Mouse (Mus musculus): ENCODE data around the gene Stk38. TPM values are rescaled to one million over a fixed set of nuclear protein-coding genes. Genes with fewer than 3 reads are reported as not detected.
"Not testable (repeated sequence)": the region's sequence is repeated elsewhere in the genome, so short reads cannot be mapped to it uniquely, and the experiment has no call there.

Gene Stk38
- polyA plus RNA-seq, 1 experiment from 2014 or later = 136 TPM

DNA sequence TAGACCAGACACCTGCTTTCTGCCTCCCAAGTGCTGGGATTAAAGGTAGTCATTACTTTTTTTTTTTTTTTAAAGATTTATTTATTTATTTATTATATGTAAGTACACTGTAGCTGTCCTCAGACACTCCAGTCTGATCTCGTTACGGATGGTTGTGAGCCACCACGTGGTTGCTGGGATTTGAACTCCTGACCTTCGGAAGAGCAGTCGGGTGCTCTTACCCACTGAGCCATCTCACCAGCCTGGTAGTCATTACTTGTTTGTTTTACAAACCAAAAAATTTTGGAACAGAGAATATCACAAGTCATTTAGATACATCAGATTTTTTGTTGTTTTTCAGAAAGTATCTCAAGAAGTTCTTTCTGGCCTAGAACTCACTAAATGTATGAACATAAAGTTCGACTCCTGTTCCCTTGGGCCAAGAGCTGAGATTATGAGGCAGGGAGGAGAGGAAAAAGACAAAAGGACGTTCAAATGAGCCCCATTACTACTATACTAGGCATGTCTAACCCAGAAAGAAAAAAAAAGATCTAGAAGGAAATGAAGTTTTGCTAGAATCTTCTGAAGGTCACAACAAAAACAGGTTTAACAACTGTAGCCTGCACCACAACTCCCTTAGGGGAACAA lies 23.4 kb upstream of the Stk38 start:
- not testable (repeated sequence) for H3K27me3 ChIP-seq (replicated peaks; ENCODE audit: control insufficient read depth, insufficient read depth, low read length); H3K9ac ChIP-seq (replicated peaks; ENCODE audit: low read depth, low read length); ATAC-seq; H3K36me3 ChIP-seq (ENCODE audit: control insufficient read depth, insufficient read depth); H3K9me3 ChIP-seq (ENCODE audit: control insufficient read depth, low read length)
- WGBS = 62% methylated on average over 7 of the region's 7 CpGs
- H3K4me1 ChIP-seq (replicated peaks; ENCODE audit: control insufficient read depth, insufficient read depth, low read length) = peaks cover 14% of the 10 kb centered on the region
- peak overlapping the region; percentile 56 for H3K4me3 ChIP-seq (replicated peaks; ENCODE audit: low read length)
- peak overlapping the region; percentile 75 for H3K4me2 ChIP-seq (ENCODE audit: low read length)
- H3K27ac ChIP-seq (ENCODE audit: low read length) = peak overlapping the region; percentile 98; the same call in 1 of the 2 replicates

GRCm38 (mm10) chr17:29030321-29031034 lies 22.7 kb upstream of the Stk38 start:
- H3K27me3 ChIP-seq (replicated peaks; ENCODE audit: control insufficient read depth, insufficient read depth, low read length) = no peaks in the 10 kb centered on the region
- H3K4me3 ChIP-seq (replicated peaks; ENCODE audit: low read length) = no peak overlapping the region
- WGBS = 92% methylated on average over 6 of the region's 6 CpGs
- H3K9ac ChIP-seq (replicated peaks; ENCODE audit: low read depth, low read length) = no peak overlapping the region
- no peaks in the 10 kb centered on the region for H3K9me3 ChIP-seq (ENCODE audit: control insufficient read depth, low read length)
- H3K4me2 ChIP-seq (ENCODE audit: low read length) = no peak overlapping the region
- H3K4me1 ChIP-seq (replicated peaks; ENCODE audit: control insufficient read depth, insufficient read depth, low read length) = peaks cover 13% of the 10 kb centered on the region
- H3K27ac ChIP-seq (ENCODE audit: low read length) = no peak overlapping the region
- no peaks in the 10 kb centered on the region for H3K36me3 ChIP-seq (ENCODE audit: control insufficient read depth, insufficient read depth)
- ATAC-seq = no peak

GRCm38 (mm10) chr17:29026652-29027356 lies 19.0 kb upstream of the Stk38 start:
- ATAC-seq = no peak
- H3K4me2 ChIP-seq (ENCODE audit: low read length) = no peak overlapping the region
- WGBS = 49% methylated on average over 5 of the region's 5 CpGs
- no peaks in the 10 kb centered on the region for H3K9me3 ChIP-seq (ENCODE audit: control insufficient read depth, low read length)
- no peak overlapping the region for H3K4me3 ChIP-seq (replicated peaks; ENCODE audit: low read length)
- H3K27ac ChIP-seq (ENCODE audit: low read length) = no peak overlapping the region
- H3K9ac ChIP-seq (replicated peaks; ENCODE audit: low read depth, low read length) = no peak overlapping the region
- H3K27me3 ChIP-seq (replicated peaks; ENCODE audit: control insufficient read depth, insufficient read depth, low read length) = peaks cover 2% of the 10 kb centered on the region; the same call in 1 of the 2 replicates
- peaks cover 10% of the 10 kb centered on the region for H3K4me1 ChIP-seq (replicated peaks; ENCODE audit: control insufficient read depth, insufficient read depth, low read length)
- H3K36me3 ChIP-seq (ENCODE audit: control insufficient read depth, insufficient read depth) = no peaks in the 10 kb centered on the region

GRCm38 (mm10) chr17:29024896-29025565 lies 17.2 kb upstream of the Stk38 start:
- Histone ChIP-seq H3K4me1 (replicated peaks; ENCODE audit: control insufficient read depth, insufficient read depth, low read length) (peaks cover 5% of the 10 kb centered on the region), H3K27ac (ENCODE audit: low read length) (no peak overlapping the region), H3K4me2 (ENCODE audit: low read length) (no peak overlapping the region), H3K36me3 (ENCODE audit: control insufficient read depth, insufficient read depth) (no peaks in the 10 kb centered on the region), H3K9ac (replicated peaks; ENCODE audit: low read depth, low read length) (no peak overlapping the region), H3K4me3 (replicated peaks; ENCODE audit: low read length) (no peak overlapping the region), H3K27me3 (replicated peaks; ENCODE audit: control insufficient read depth, insufficient read depth, low read length) (peaks cover 2% of the 10 kb centered on the region; the same call in 1 of the 2 replicates), H3K9me3 (ENCODE audit: control insufficient read depth, low read length) (no peaks in the 10 kb centered on the region)
- whole genome bisulfite sequencing = 10% methylated on average over 10 of the region's 10 CpGs
- ATAC-seq = no peak

- Histone ChIP-seq H3K36me3 (ENCODE audit: control insufficient read depth, insufficient read depth) (no peaks in the 10 kb centered on the region), H3K4me1 (replicated peaks; ENCODE audit: control insufficient read depth, insufficient read depth, low read length) (peaks cover 5% of the 10 kb centered on the region), H3K27me3 (replicated peaks; ENCODE audit: control insufficient read depth, insufficient read depth, low read length) (peaks cover 2% of the 10 kb centered on the region; the same call in 1 of the 2 replicates), H3K4me2 (ENCODE audit: low read length) (no peak overlapping the region), H3K4me3 (replicated peaks; ENCODE audit: low read length) (no peak overlapping the region), H3K9ac (replicated peaks; ENCODE audit: low read depth, low read length) (no peak overlapping the region), H3K27ac (ENCODE audit: low read length) (no peak overlapping the region), H3K9me3 (ENCODE audit: control insufficient read depth, low read length) (no peaks in the 10 kb centered on the region)
- 44% methylated on average over 22 of the region's 22 CpGs for WGBS
- no peak for ATAC-seq
These were observed 16.5 kb upstream of the Stk38 start for GRCm38 (mm10) chr17:29024047-29024892.

- Histone ChIP-seq H3K4me1 (replicated peaks; ENCODE audit: control insufficient read depth, insufficient read depth, low read length) (peaks cover 5% of the 10 kb centered on the region), H3K4me2 (ENCODE audit: low read length) (no peak overlapping the region), H3K27me3 (replicated peaks; ENCODE audit: control insufficient read depth, insufficient read depth, low read length) (peaks cover 2% of the 10 kb centered on the region; the same call in 1 of the 2 replicates), H3K9ac (replicated peaks; ENCODE audit: low read depth, low read length) (no peak overlapping the region), H3K27ac (ENCODE audit: low read length) (no peak overlapping the region), H3K9me3 (ENCODE audit: control insufficient read depth, low read length) (no peaks in the 10 kb centered on the region), H3K4me3 (replicated peaks; ENCODE audit: low read length) (no peak overlapping the region), H3K36me3 (ENCODE audit: control insufficient read depth, insufficient read depth) (no peaks in the 10 kb centered on the region)
- WGBS = 89% methylated on average over 6 of the region's 6 CpGs
- no peak for ATAC-seq
These were observed 15.6 kb upstream of the Stk38 start for GRCm38 (mm10) chr17:29023346-29023745.

- H3K36me3 ChIP-seq (ENCODE audit: control insufficient read depth, insufficient read depth) = no peaks in the 10 kb centered on the region
- no peak overlapping the region for H3K4me2 ChIP-seq (ENCODE audit: low read length)
- no peak for ATAC-seq
- H3K4me1 ChIP-seq (replicated peaks; ENCODE audit: control insufficient read depth, insufficient read depth, low read length) = peaks cover 5% of the 10 kb centered on the region
- H3K9ac ChIP-seq (replicated peaks; ENCODE audit: low read depth, low read length) = no peak overlapping the region
- H3K4me3 ChIP-seq (replicated peaks; ENCODE audit: low read length) = no peak overlapping the region
- 20% methylated on average over 15 of the region's 15 CpGs for WGBS
- H3K9me3 ChIP-seq (ENCODE audit: control insufficient read depth, low read length) = no peaks in the 10 kb centered on the region
- H3K27ac ChIP-seq (ENCODE audit: low read length) = no peak overlapping the region
- peaks cover 2% of the 10 kb centered on the region; the same call in 1 of the 2 replicates for H3K27me3 ChIP-seq (replicated peaks; ENCODE audit: control insufficient read depth, insufficient read depth, low read length)
These were observed 14.5 kb upstream of the Stk38 start for GRCm38 (mm10) chr17:29022230-29022819.

DNA sequence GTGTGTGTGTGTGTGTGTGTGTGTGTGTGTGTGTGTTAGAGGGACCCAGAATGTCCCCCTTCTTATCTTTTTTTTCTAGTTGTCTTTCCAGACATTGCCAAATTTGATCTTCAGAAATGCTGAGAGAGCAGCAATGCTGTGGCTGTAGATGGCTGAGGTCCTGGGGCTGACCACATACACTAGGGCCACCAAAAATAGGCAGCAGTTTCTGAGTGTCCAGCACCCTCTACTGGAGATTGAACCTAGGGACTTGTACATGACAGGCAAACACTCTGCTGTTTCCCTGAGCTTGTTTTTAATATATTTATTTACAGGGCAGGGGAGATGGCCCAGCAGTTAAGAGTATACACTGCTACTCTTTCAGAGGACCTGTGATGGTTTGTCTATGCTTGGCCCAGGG lies 12.6 kb upstream of the Stk38 start:
- Histone ChIP-seq H3K27ac (ENCODE audit: low read length) (no peak overlapping the region), H3K36me3 (ENCODE audit: control insufficient read depth, insufficient read depth) (no peaks in the 10 kb centered on the region), H3K4me3 (replicated peaks; ENCODE audit: low read length) (no peak overlapping the region), H3K9ac (replicated peaks; ENCODE audit: low read depth, low read length) (no peak overlapping the region), H3K4me2 (ENCODE audit: low read length) (no peak overlapping the region), H3K27me3 (replicated peaks; ENCODE audit: control insufficient read depth, insufficient read depth, low read length) (peaks cover 2% of the 10 kb centered on the region; the same call in 1 of the 2 replicates), H3K9me3 (ENCODE audit: control insufficient read depth, low read length) (no peaks in the 10 kb centered on the region), H3K4me1 (replicated peaks; ENCODE audit: control insufficient read depth, insufficient read depth, low read length) (peaks cover 5% of the 10 kb centered on the region)
- ATAC-seq = no peak
